Mouse (Mus musculus) spleen, postnatal 10 days (tissue): ENCODE results near the gene Sh3pxd2a.
A peak's percentile ranks its signal among the peaks of the same experiment; 100 is the strongest.
"Not testable (repeated sequence)": the region's sequence is repeated elsewhere in the genome, so short reads cannot be mapped to it uniquely, and the experiment has no call there.

Experiments used
- DNase-seq, 2 experiments: peaks; one replicate each; pipeline ENCODE4 v3.0.0; 2021 to 2022; ENCODE audit warnings: low spot score in 2 of 2

The Sh3pxd2a gene

GRCm38 (mm10) chr19:47409142-47409541 lies 55.1 kb downstream of the Sh3pxd2a start:
- no peak for DNase-seq

- DNase-seq = no peak
Measured at GRCm38 (mm10) chr19:47408656-47409055, 55.5 kb downstream of the Sh3pxd2a start.

GRCm38 (mm10) chr19:47407332-47407731 lies 56.9 kb downstream of the Sh3pxd2a start:
- DNase-seq = no peak

GRCm38 (mm10) chr19:47406524-47406923 lies 57.7 kb downstream of the Sh3pxd2a start:
- no peak for DNase-seq

- no peak for DNase-seq
Measured at GRCm38 (mm10) chr19:47405548-47405947, 58.7 kb downstream of the Sh3pxd2a start.

GRCm38 (mm10) chr19:47403391-47404379 lies 60.5 kb downstream of the Sh3pxd2a start:
- DNase-seq = peak in 1 of 2 experiments; percentile 36

- peak; percentile 52 to 71 for DNase-seq
Measured at GRCm38 (mm10) chr19:47402976-47403375, 61.2 kb downstream of the Sh3pxd2a start.

- DNase-seq = peak; percentile 33 to 41
Measured at GRCm38 (mm10) chr19:47402544-47402943, 61.7 kb downstream of the Sh3pxd2a start.

- DNase-seq = no peak
Measured at GRCm38 (mm10) chr19:47399709-47400108, 64.5 kb downstream of the Sh3pxd2a start.

GRCm38 (mm10) chr19:47399029-47399428 lies 65.2 kb downstream of the Sh3pxd2a start:
- DNase-seq = no peak

- no peak for DNase-seq
Measured at GRCm38 (mm10) chr19:47397882-47398671, 66.1 kb downstream of the Sh3pxd2a start.

- DNase-seq = no peak
Measured at GRCm38 (mm10) chr19:47395338-47395737, 68.9 kb downstream of the Sh3pxd2a start.

GRCm38 (mm10) chr19:47394781-47395180 lies 69.4 kb downstream of the Sh3pxd2a start:
- not testable (repeated sequence) for DNase-seq

GRCm38 (mm10) chr19:47390878-47391277 lies 73.3 kb downstream of the Sh3pxd2a start:
- no peak for DNase-seq

GRCm38 (mm10) chr19:47387887-47388286 lies 76.3 kb downstream of the Sh3pxd2a start:
- no peak for DNase-seq

GRCm38 (mm10) chr19:47387395-47387794 lies 76.8 kb downstream of the Sh3pxd2a start:
- DNase-seq = no peak

- no peak for DNase-seq
Measured at GRCm38 (mm10) chr19:47385971-47386370, 78.2 kb downstream of the Sh3pxd2a start.

- no peak for DNase-seq
Measured at GRCm38 (mm10) chr19:47384639-47385038, 79.6 kb downstream of the Sh3pxd2a start.

- peak in 1 of 2 experiments; percentile 39 for DNase-seq
Measured at GRCm38 (mm10) chr19:47384036-47384435, 80.2 kb downstream of the Sh3pxd2a start.

- DNase-seq = no peak
Measured at GRCm38 (mm10) chr19:47382268-47382667, 81.9 kb downstream of the Sh3pxd2a start.

GRCm38 (mm10) chr19:47381011-47381410 lies 83.2 kb downstream of the Sh3pxd2a start:
- DNase-seq = no peak

- DNase-seq = peak; percentile 32 to 72
Measured at GRCm38 (mm10) chr19:47379141-47379540, 85.1 kb downstream of the Sh3pxd2a start.
